Mouse (Mus musculus) kidney, adult 11 months (tissue): ENCODE data around the gene Casc3.

Experiments
- DNase-seq: peaks from one replicate; pipeline ENCODE4 v3.0.0; 2022

Casc3 gene

GRCm38 (mm10) chr11:98773635-98774295, 30.9 kb upstream of the Casc3 start:
- peak; percentile 100 for DNase-seq

- no peak for DNase-seq
Measured at GRCm38 (mm10) chr11:98774582-98775347, 29.9 kb upstream of the Casc3 start, which contains the start of gene Nr1d1. Gene Nr1d1, minus strand, starts transcription at chr11:98775333.

- peak; percentile 100 for DNase-seq
Measured at GRCm38 (mm10) chr11:98775348-98776051, 29.2 kb upstream of the Casc3 start.

- DNase-seq: no peak
Measured at GRCm38 (mm10) chr11:98776052-98776764, 28.5 kb upstream of the Casc3 start.

- DNase-seq: peak; percentile 89
Measured at GRCm38 (mm10) chr11:98776843-98777590, 27.7 kb upstream of the Casc3 start.

GRCm38 (mm10) chr11:98777888-98778287, 26.8 kb upstream of the Casc3 start:
- DNase-seq: no peak

GRCm38 (mm10) chr11:98781851-98782512, 22.7 kb upstream of the Casc3 start:
- peak; percentile 58 for DNase-seq

- no peak for DNase-seq
Measured at GRCm38 (mm10) chr11:98782651-98783235, 22.0 kb upstream of the Casc3 start.

- peak; percentile 100 for DNase-seq
Measured at GRCm38 (mm10) chr11:98783236-98783696, 21.4 kb upstream of the Casc3 start.

- no peak for DNase-seq
Measured at GRCm38 (mm10) chr11:98784139-98784538, 20.6 kb upstream of the Casc3 start.

GRCm38 (mm10) chr11:98785214-98785613, 19.5 kb upstream of the Casc3 start:
- DNase-seq: peak; percentile 35

GRCm38 (mm10) chr11:98785772-98786281, 18.9 kb upstream of the Casc3 start:
- peak; percentile 88 for DNase-seq

- DNase-seq: peak; percentile 99
Measured at GRCm38 (mm10) chr11:98786359-98787214, 18.1 kb upstream of the Casc3 start.

GRCm38 (mm10) chr11:98787229-98787628, 17.5 kb upstream of the Casc3 start:
- DNase-seq: no peak

- no peak for DNase-seq
Measured at GRCm38 (mm10) chr11:98787691-98788090, 17.0 kb upstream of the Casc3 start.

- DNase-seq: peak; percentile 18
Measured at GRCm38 (mm10) chr11:98788139-98788538, 16.6 kb upstream of the Casc3 start.

- DNase-seq: peak; percentile 93
Measured at GRCm38 (mm10) chr11:98788550-98789218, 16.0 kb upstream of the Casc3 start.

- no peak for DNase-seq
Measured at GRCm38 (mm10) chr11:98789219-98789807, 15.4 kb upstream of the Casc3 start.

GRCm38 (mm10) chr11:98789824-98790223, 14.9 kb upstream of the Casc3 start:
- DNase-seq: no peak
